Mouse (Mus musculus): ENCODE results near the gene Gm10491. TPM values are rescaled to one million over a fixed set of nuclear protein-coding genes. Genes with fewer than 3 reads are reported as not detected.
"Not testable (repeated sequence)": the region's sequence is repeated elsewhere in the genome, so short reads cannot be mapped to it uniquely, and the experiment has no call there.

Gm10491 gene
- polyA plus RNA-seq, 1 experiment: not detected

- no peak for TF ChIP-seq CTCF (IDR thresholded peaks at IDR 0.05; ENCODE audit: extremely low read depth, insufficient read depth, low read length)
- Histone ChIP-seq H3K4me1 (ENCODE audit: control insufficient read depth, insufficient read depth, low read length) (no peaks in the 10 kb centered on the region), H3K4me3 (ENCODE audit: insufficient read depth, low read length) (no peak overlapping the region), H3K27ac (ENCODE audit: insufficient read depth, low read length) (no peak overlapping the region)
Observed at GRCm38 (mm10) chrX:7926266-7926665, 18.6 kb upstream of the Gm10491 start.

DNA sequence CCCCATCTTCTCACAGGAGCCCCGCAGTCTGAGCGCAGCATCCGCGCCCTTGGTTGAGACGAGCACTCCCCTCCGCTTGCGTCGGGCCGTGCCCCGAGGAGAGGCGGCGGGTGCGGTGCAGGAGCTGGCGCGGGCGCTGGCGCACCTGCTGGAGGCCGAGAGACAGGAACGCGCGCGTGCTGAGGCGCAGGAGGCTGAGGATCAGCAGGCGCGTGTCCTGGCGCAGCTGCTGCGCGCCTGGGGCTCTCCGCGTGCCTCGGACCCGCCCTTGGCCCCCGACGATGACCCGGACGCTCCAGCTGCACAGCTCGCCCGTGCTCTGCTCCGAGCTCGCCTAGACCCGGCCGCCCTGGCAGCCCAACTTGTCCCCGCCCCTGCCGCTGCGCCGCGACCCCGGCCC lies 14.4 kb upstream of the Gm10491 start:
- TF ChIP-seq POLR2A (IDR thresholded peaks at IDR 0.05; ENCODE audit: extremely low read depth, insufficient read depth, low read length) (no peak), CTCF (IDR thresholded peaks at IDR 0.05; ENCODE audit: extremely low read depth, insufficient read depth, low read length) (no peak)

GRCm38 (mm10) chrX:7919601-7920383 lies 12.2 kb upstream of the Gm10491 start, which contains the start of gene Pcsk1n:
TSS of gene Pcsk1n (plus strand) at chrX:7919822.
- Histone ChIP-seq H3K4me1 (ENCODE audit: control insufficient read depth, insufficient read depth, low read length) (no peaks in the 10 kb centered on the region), H3K27ac (ENCODE audit: insufficient read depth, low read length) (peak within 1 kb of the TSS; percentile 64), H3K4me3 (ENCODE audit: insufficient read depth, low read length) (peak within 1 kb of the TSS; percentile 92)
- TF ChIP-seq CTCF (IDR thresholded peaks at IDR 0.05; ENCODE audit: extremely low read depth, insufficient read depth, low read length): no peak
- TF ChIP-seq POLR2A (IDR thresholded peaks at IDR 0.05; ENCODE audit: extremely low read depth, insufficient read depth, low read length): peak; percentile 53; the same call in 1 of the 2 replicates

More for the DNA sequence above, 14.4 kb upstream of the Gm10491 start:
- H3K4me3 ChIP-seq (ENCODE audit: insufficient read depth, low read length): peak overlapping the region; percentile 92
- no peaks in the 10 kb centered on the region for H3K4me1 ChIP-seq (ENCODE audit: control insufficient read depth, insufficient read depth, low read length)
- no peak overlapping the region for H3K27ac ChIP-seq (ENCODE audit: insufficient read depth, low read length)

- not testable (repeated sequence) for H3K4me3 ChIP-seq (ENCODE audit: insufficient read depth, low read length); H3K4me1 ChIP-seq (ENCODE audit: control insufficient read depth, insufficient read depth, low read length); H3K27ac ChIP-seq (ENCODE audit: insufficient read depth, low read length)
Observed at GRCm38 (mm10) chrX:7917960-7918359, 10.3 kb upstream of the Gm10491 start.

- not testable (repeated sequence) for H3K27ac ChIP-seq (ENCODE audit: insufficient read depth, low read length); H3K4me1 ChIP-seq (ENCODE audit: control insufficient read depth, insufficient read depth, low read length); H3K4me3 ChIP-seq (ENCODE audit: insufficient read depth, low read length)
Observed at GRCm38 (mm10) chrX:7915669-7916068, 8.0 kb upstream of the Gm10491 start.

DNA sequence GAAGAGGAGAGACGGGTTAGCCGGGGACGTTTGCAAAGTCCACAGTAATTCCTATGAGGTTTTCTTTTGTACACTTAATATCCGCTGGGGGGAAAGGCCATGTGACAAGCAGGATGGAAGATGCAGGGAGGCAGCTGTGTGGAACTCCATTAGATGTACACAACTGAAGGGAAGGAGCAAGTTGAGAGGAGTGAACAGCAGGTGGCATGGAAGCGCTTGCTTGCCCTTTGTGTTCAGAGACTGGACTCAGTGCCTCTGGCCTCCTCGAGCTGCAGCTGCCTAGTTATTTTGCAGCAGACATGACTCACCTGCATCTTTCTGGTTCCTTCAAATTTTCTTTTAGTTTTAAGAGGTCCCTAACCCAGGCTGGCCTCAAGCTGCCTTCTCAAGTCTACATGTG lies 2.8 kb upstream of the Gm10491 start:
- Histone ChIP-seq H3K4me3 (ENCODE audit: insufficient read depth, low read length) (no peak overlapping the region), H3K4me1 (ENCODE audit: control insufficient read depth, insufficient read depth, low read length) (no peaks in the 10 kb centered on the region), H3K27ac (ENCODE audit: insufficient read depth, low read length) (no peak overlapping the region)
- TF ChIP-seq CTCF (IDR thresholded peaks at IDR 0.05; ENCODE audit: extremely low read depth, insufficient read depth, low read length) (no peak), POLR2A (IDR thresholded peaks at IDR 0.05; ENCODE audit: extremely low read depth, insufficient read depth, low read length) (no peak)

- not testable (repeated sequence) for H3K4me1 ChIP-seq (ENCODE audit: control insufficient read depth, insufficient read depth, low read length); H3K4me3 ChIP-seq (ENCODE audit: insufficient read depth, low read length); H3K27ac ChIP-seq (ENCODE audit: insufficient read depth, low read length)
Observed at GRCm38 (mm10) chrX:7909242-7909641, 1.6 kb upstream of the Gm10491 start, which contains the start of gene Gm10490. TSS of gene Gm10490 (plus strand) at chrX:7909542.

GRCm38 (mm10) chrX:7904441-7904840 lies 3.2 kb downstream of the Gm10491 start:
- Histone ChIP-seq H3K27ac (ENCODE audit: insufficient read depth, low read length) (no peak overlapping the region), H3K4me1 (ENCODE audit: control insufficient read depth, insufficient read depth, low read length) (no peaks in the 10 kb centered on the region), H3K4me3 (ENCODE audit: insufficient read depth, low read length) (no peak overlapping the region)
- TF ChIP-seq CTCF (IDR thresholded peaks at IDR 0.05; ENCODE audit: extremely low read depth, insufficient read depth, low read length) (no peak), POLR2A (IDR thresholded peaks at IDR 0.05; ENCODE audit: extremely low read depth, insufficient read depth, low read length) (no peak)

GRCm38 (mm10) chrX:7898880-7899874 lies 8.5 kb downstream of the Gm10491 start, which contains the start of the genes Pqbp1 and Timm17b:
TSS of gene Pqbp1 (minus strand) at chrX:7899269.
TSS of gene Timm17b (plus strand) at chrX:7899357.
- peak within 1 kb of the TSS; percentile 56 for H3K4me3 ChIP-seq (ENCODE audit: insufficient read depth, low read length)
- no peaks in the 10 kb centered on the region; the same call in 1 of the 2 replicates for H3K4me1 ChIP-seq (ENCODE audit: control insufficient read depth, insufficient read depth, low read length)
- peak; percentile 60 for TF ChIP-seq POLR2A (IDR thresholded peaks at IDR 0.05; ENCODE audit: extremely low read depth, insufficient read depth, low read length)
- no peak for TF ChIP-seq CTCF (IDR thresholded peaks at IDR 0.05; ENCODE audit: extremely low read depth, insufficient read depth, low read length)

GRCm38 (mm10) chrX:7898211-7898610 lies 9.4 kb downstream of the Gm10491 start:
- Histone ChIP-seq H3K4me1 (ENCODE audit: control insufficient read depth, insufficient read depth, low read length) (no peaks in the 10 kb centered on the region; the same call in 1 of the 2 replicates), H3K27ac (ENCODE audit: insufficient read depth, low read length) (peak overlapping the region; percentile 49), H3K4me3 (ENCODE audit: insufficient read depth, low read length) (peak overlapping the region; percentile 56)
- TF ChIP-seq CTCF (IDR thresholded peaks at IDR 0.05; ENCODE audit: extremely low read depth, insufficient read depth, low read length): no peak
- TF ChIP-seq POLR2A (IDR thresholded peaks at IDR 0.05; ENCODE audit: extremely low read depth, insufficient read depth, low read length): no peak

More at GRCm38 (mm10) chrX:7898880-7899874, 8.5 kb downstream of the Gm10491 start, which contains the start of the genes Pqbp1 and Timm17b:
- peak within 1 kb of the TSS; percentile 66 for H3K27ac ChIP-seq (ENCODE audit: insufficient read depth, low read length)
